ENCODE assay signal across 10 mouse cellular contexts in the genomic region with DNA sequence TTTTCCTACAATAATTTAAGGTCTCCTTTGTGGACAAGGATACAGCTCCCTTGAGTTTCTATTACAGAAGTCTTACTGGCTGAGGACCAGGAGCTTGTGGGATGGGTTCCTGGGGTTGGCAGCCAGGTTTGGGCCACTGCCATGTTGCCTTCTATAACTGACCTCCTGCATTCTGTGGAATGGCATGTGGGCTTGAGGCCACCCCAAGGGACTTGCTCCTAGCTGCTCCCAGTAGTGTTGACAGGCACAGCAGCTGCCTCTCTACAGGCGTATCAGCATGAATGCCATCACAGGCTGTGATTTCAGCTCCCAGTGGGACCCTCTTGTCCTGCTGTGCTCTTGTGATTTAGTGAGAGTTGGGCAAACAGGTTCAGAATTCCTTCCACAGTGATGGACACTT.
DNase-seq lines count a peak whose midpoint lies in the region; ATAC-seq and TF ChIP-seq lines count a peak whose summit lies in the region.
"Had no signal": no experiment of that assay in that cellular context is flagged by ENCODE, and none has a peak within 500 bp of the region (broad histone marks: within the 10 kb centered on the region; RNA-seq: fewer than 3 reads in every experiment).

No protein-coding gene starts in this region.

- no peak for TF ChIP-seq CTCF in thymus, adult 2 months (IDR thresholded peaks at IDR 0.05; ENCODE audit: borderline replicate concordance, control insufficient read depth, extremely low read depth, insufficient read depth, low read length, poor library complexity)

- no peaks in the 10 kb centered on the region for H3K27me3 ChIP-seq in heart, embryonic 16.5 days (ENCODE audit: control insufficient read depth, insufficient read depth, low read length)
- no peaks in the 10 kb centered on the region for H3K27me3 ChIP-seq in thymus, adult 2 months (ENCODE audit: control insufficient read depth, insufficient read depth, low read length)
- H3K27me3 ChIP-seq: hindbrain, embryonic 13.5 days had no signal

- no peak overlapping the region for H3K9ac ChIP-seq in heart, embryonic 16.5 days (ENCODE audit: low read length)
- H3K9ac ChIP-seq: hindbrain, embryonic 13.5 days had no signal

- no peak overlapping the region; the same call in 1 of the 2 replicates for H3K4me2 ChIP-seq in heart, embryonic 16.5 days (ENCODE audit: low read depth, low read length)
- H3K4me2 ChIP-seq: hindbrain, embryonic 13.5 days had no signal

- no peaks in the 10 kb centered on the region for H3K36me3 ChIP-seq in heart, embryonic 16.5 days (ENCODE audit: control insufficient read depth, insufficient read depth)
- H3K36me3 ChIP-seq in thymus, adult 2 months (ENCODE audit: control insufficient read depth, insufficient read depth, low read length), result no peaks in the 10 kb centered on the region
- H3K36me3 ChIP-seq: hindbrain, embryonic 13.5 days had no signal

- ATAC-seq in heart, embryonic 16.5 days (replicated peaks; ENCODE audit: extremely low read depth, insufficient read depth, low FRiP score), result peak; percentile 94
- no peak for ATAC-seq in CD4-positive, CD25-positive, alpha-beta regulatory T cell, adult 4 months

- peak overlapping the region; percentile 77 for H3K27ac ChIP-seq in heart, embryonic 16.5 days (ENCODE audit: low read length)
- no peak overlapping the region for H3K27ac ChIP-seq in thymus, adult 2 months (ENCODE audit: control insufficient read depth, insufficient read depth, low read length)
- H3K27ac ChIP-seq: hindbrain, embryonic 13.5 days; layer of hippocampus, adult 2 months had no signal

- no peak overlapping the region for H3K4me3 ChIP-seq in heart, embryonic 16.5 days (ENCODE audit: low read length)
- H3K4me3 ChIP-seq in thymus, adult 2 months (ENCODE audit: control insufficient read depth, insufficient read depth, low read length), result no peak overlapping the region
- H3K4me3 ChIP-seq: hindbrain, embryonic 13.5 days; layer of hippocampus, adult 2 months had no signal

- DNase-seq in 3134 (ENCODE audit: extremely low read depth, insufficient read length, low spot score) (peak; percentile 81), 3T3-L1 (ENCODE audit: low read depth, low spot score) (peak; percentile 93)
- DNase-seq in gastrocnemius, postnatal 25 days, result peak; percentile 81
- DNase-seq in thymus, adult 2 months, result no peak
- DNase-seq in frontal cortex, postnatal 14 days (ENCODE audit: low spot score in 2 of 2), result no peak
- DNase-seq: thymus, postnatal 36 days had no signal

- H3K9me3 ChIP-seq in heart, embryonic 16.5 days (replicated peaks; ENCODE audit: control insufficient read depth, low read length), result no peaks in the 10 kb centered on the region
- H3K9me3 ChIP-seq: hindbrain, embryonic 13.5 days had no signal

- peaks cover 34% of the 10 kb centered on the region for H3K4me1 ChIP-seq in heart, embryonic 16.5 days (ENCODE audit: control insufficient read depth, insufficient read depth, low read length)
- no peaks in the 10 kb centered on the region for H3K4me1 ChIP-seq in thymus, adult 2 months (replicated peaks; ENCODE audit: control insufficient read depth, insufficient read depth, low read length)
- H3K4me1 ChIP-seq: hindbrain, embryonic 13.5 days had no signal

- 26% methylated on average over 1 of the region's 1 CpGs for WGBS in heart, embryonic 16.5 days
- WGBS in thymus, adult 2 months, result 95% methylated on average over 1 of the region's 1 CpGs

- no peak for TF ChIP-seq POLR2A in thymus, adult 2 months (IDR thresholded peaks at IDR 0.05; ENCODE audit: control insufficient read depth, extremely low read depth, insufficient read depth, low read length, poor library complexity)

Comparison
In these comparisons a context has a peak if more than half of its experiments do, and no peak if none do; other contexts are left out.
1. DNase-seq: peak in 3134 (single experiment), 3T3-L1 (single experiment) and gastrocnemius, postnatal 25 days (single experiment); none in thymus, adult 2 months (single experiment) and frontal cortex, postnatal 14 days (0 of 2).